Mouse (Mus musculus) erythroblast, adult 5-6 weeks (primary cell): ENCODE results near the gene Slc38a3. TPM values are rescaled to one million over a fixed set of nuclear protein-coding genes. Genes with fewer than 3 reads are reported as not detected.

ENCODE experiments used
- ATAC-seq: replicated peaks from 2 replicates; pipeline ENCODE4 v1.8.0; 2016; ENCODE audit warnings: moderate number of reproducible peaks, mild to moderate bottlenecking, moderate TSS enrichment, inconsistent platforms; ENCODE audit not compliant: poor library complexity, low FRiP score, severe bottlenecking
- total RNA-seq, 2 experiments: library from RNA; stranded (forward) in 1 of 2; stranded (reverse) in 1 of 2; fragments of 150-400 nt in 1 of 2; fragments of 200-764, 138-1000 nt in 1 of 2; gene quantifications; 2 replicates each; pipeline versions ENCODE4 v1.2.3 to v1.2.4; 2015 to 2017; ENCODE audit warnings: low replicate concordance in 2 of 2

Slc38a3 gene
- total RNA-seq (2015; ENCODE audit: low replicate concordance) (not detected in 2 replicates), total RNA-seq (2017; ENCODE audit: low replicate concordance) (not detected in 2 replicates)

DNA sequence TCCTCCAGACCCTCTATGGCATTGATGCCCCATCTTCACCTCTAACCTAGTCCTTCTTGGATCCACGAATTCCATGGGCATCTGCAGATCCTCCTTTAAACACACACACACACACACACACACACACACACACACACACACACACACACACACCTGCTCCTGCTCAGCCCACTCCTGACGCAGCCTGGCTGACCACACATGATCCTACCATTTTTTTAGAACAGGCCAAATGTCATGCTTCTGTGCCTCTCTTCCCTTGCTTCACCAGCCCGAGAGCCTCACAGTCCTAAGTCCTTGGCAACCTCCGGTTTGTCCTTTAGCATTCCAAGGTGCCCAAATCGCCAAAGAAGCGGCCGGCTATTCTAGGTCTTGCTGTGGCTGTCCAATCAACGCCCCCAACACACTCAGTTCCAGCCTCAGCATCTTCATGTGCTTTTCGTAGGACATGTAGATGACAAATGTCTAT lies at the start of gene Slc38a3:
Gene Slc38a3, minus strand, starts transcription at position 51 of the 466 bp plus-strand sequence.
- no peak for ATAC-seq

DNA sequence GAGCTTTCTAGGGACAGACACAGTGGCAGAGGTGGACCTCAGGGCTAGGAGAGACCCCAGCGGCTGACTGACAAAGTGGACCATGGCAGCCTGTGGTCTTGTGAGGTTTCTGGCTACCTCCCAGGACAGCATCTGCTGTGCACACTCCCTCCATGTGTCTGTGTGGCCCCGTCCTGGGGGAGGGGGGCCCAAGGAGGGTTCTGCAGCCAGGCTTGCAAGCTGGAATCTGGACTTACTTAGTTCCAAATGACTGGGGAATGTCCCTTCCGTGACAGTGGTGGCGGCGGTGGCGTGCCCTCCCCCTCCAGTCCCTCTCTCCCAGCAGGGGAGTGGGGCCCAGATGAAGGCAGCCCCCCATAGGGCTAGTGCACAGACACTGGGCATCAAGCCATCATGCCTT lies 47.6 kb upstream of the Slc38a3 start:
- ATAC-seq = no peak

DNA sequence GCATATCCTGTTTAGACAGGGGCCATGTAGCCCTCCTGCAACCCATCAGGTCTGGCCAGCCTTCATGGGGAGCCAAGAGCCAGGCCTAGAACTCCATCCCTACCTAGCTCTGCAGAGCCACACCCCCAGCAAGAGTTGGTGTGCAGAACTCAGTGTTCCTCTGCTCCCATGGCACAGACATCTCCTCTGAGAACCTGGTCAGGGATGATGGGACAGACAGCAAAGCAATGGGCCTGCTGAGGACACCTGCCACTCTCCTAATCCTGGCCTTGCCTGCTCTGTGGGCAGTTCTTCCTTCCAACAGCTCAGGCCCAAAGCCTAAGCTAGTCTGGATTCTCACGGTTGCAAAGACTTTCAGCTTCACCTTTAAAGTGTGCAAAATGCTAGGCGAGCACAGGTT lies 46.3 kb upstream of the Slc38a3 start:
- ATAC-seq = no peak

DNA sequence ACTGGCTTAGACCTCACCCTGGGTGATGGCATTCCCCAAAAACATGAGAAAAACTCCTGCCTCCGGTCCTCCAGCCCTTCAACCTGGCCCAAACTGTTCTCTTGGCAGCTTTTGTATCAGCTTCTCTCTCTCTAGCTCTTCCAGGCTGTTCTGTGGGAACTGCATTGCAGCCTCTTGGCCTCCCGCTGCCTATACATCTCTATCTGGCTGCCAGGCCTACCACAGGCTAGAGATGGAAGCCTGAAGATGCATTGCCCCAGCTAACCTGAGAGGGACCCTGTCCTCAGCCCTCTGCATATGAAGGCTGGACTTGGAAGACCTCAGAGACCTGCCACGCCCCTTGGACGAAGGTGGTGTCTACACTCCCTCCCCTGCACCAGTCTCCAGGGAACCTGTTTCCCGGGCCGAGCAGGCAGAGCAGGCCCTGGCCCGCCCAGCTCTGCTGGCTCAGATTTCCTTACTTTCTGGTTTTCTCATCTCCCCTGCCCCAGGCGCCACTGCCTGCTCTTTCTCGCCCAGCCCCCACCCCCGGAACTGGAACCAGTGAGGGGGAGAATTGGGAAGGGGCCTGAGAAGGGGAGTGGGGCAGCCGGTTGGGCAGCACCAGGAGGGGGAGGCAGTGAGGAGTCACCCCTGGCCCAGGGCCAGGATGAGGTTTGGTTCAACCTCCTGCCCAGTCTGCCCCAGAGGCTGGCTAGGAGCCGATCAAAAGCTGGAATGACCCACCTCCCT lies 45.1 kb upstream of the Slc38a3 start:
- ATAC-seq = no peak

DNA sequence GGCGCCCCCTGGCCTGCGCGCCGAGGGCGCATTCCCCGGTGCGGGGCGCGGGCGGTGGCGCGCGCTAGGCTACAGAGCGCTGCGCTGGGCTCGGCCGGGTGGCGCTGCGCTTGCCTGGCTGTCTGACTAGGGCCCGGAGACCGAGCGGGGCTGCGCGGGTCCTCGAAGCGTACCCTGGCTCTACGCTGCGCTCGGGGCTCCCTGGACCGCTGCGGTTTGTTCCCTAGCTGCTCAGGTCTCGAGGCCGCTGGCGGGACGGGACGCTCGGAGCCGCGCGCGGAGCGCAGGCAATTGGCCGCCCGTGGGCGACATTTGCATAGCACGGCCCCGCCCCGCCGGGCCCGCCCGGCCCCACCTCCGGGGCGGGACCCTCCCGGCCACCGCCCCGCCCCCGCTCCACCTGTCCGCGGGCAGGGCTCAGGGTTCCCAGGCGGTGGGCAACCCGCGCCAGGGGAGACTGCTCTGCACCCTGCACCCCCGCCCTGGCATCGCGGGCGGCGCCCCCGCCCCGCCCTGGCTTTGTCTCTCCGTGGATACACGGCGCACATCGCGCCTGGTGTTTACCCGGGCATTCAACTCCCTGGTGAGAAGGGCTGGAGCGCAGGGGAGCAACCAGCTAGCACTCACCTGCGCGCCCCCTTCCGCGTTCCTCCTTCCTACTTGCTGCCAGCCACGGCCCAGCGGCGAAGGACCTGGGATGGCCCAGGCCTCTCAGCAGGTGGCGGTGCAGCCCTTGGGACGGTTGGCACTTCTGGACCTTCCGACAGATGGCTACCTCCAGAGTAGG lies 40.6 kb upstream of the Slc38a3 start, which contains the start of gene Sema3f:
Gene Sema3f, minus strand, starts transcription at position 779 of the 787 bp plus-strand sequence.
- peak; percentile 41 for ATAC-seq

DNA sequence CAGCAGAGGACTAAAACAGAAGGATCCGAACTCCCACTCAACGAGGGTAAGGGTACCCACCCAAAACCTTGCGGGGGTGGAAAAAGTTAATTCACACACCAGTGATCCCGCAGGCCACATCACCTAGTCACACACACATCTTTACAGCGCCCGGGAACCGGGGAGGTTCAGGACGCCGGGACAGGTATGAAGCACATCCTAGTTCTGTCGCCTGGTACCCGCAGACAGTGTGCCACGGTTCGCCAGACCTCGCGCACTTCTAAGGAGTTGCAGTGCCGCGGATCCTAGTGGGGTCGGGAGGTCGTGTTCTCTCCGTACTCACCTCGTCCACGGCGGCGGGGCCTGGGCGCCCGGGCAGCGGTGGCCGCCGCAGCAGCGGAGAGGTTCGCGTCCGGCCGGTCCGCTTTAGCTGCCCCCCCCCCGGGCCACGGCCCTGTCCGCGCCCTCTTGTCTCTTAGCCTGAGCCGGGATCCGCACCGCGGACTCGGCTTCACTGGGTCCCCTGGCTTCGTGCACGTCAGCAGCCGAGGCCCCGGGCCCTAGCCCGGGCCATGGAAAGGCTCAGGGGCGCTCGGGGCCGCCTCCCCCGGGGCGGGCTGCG lies 39.9 kb upstream of the Slc38a3 start:
- no peak for ATAC-seq

DNA sequence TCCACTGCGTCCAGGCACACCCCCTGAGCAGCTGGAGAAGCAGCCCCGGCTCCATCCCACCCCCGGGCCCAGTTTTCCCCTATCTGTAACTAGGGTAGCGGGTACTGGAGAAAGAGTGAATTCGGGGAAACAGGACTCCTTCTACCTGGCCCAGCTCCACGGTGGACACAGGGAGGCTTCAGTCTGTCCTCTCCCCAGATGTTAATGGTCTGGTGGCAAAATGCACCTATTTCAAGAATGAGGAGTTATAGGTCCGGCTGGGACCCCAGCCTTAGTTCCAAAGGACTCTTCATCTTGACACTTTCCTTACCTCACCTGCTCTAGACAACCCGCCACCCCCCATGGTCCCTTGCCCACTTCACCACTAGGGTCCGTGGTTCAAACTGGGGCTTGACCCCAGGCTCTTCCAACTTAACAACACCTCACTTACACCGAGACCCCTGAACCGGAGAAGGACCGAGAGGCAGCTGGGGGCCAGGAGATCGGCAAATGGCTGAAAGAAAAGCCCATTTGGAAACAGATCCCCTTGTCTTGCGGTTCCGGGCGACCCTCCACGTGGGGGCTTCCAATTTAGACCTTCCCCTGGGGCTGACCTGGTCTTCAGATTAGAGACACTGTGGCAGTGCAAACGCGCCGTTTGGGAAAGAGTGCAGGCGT lies 39.2 kb upstream of the Slc38a3 start:
- ATAC-seq = no peak

DNA sequence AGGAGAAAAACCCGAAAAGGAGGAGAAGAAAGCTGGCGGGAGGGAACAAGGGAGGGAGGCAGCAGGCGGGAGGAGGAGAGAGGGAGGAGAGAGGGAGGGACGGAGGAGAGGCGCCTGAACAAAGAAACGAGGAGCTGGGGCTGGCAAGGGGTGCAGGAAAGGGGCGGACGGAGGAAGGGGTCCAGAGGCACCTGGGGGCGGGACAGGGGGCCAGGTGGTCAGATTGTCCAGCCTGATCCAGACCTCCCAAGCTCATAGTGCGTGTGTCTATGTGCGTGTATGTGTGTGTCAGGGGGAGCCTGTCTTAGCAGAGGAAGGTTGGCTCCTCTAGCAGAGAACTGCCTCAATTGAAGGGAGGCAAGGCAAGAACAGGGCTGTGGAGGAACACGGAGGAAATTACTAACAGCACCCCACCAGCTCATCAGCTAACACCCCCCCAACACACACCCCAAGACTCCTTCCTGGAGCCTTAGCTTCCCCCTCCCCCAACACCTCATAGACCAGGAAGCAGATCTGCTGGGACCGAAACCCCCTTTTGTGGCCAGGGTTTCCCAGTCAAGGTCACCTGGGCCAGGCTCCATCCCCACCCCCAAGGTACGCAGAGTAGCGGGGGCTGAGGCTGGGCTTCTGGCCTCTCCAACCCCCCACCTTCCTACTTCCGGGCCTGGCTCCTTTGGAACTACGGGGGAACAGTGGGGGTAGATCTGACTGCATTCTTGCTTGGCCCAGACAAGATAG lies 38.5 kb upstream of the Slc38a3 start:
- ATAC-seq = no peak

DNA sequence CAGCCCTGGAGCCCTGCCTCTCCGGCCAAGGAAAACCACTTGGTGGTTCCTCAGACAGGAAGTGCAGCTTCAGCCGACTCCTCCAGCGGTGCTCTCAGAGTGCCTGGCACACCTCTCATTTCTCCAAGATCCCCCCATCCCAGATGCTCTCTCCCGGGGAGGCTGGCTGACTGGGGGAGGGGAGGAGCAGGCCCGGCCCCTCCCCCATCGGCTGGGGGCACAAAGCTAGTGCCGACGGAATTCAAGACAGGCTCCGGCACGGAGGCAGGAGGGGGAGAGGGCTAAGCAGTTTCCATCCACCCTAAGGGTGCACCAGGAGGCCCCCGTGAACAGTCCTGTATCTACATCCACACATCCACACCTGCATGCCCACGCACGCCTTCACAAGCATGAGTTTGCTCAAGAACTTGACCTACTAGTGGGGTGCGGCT lies 37.5 kb upstream of the Slc38a3 start:
- no peak for ATAC-seq

DNA sequence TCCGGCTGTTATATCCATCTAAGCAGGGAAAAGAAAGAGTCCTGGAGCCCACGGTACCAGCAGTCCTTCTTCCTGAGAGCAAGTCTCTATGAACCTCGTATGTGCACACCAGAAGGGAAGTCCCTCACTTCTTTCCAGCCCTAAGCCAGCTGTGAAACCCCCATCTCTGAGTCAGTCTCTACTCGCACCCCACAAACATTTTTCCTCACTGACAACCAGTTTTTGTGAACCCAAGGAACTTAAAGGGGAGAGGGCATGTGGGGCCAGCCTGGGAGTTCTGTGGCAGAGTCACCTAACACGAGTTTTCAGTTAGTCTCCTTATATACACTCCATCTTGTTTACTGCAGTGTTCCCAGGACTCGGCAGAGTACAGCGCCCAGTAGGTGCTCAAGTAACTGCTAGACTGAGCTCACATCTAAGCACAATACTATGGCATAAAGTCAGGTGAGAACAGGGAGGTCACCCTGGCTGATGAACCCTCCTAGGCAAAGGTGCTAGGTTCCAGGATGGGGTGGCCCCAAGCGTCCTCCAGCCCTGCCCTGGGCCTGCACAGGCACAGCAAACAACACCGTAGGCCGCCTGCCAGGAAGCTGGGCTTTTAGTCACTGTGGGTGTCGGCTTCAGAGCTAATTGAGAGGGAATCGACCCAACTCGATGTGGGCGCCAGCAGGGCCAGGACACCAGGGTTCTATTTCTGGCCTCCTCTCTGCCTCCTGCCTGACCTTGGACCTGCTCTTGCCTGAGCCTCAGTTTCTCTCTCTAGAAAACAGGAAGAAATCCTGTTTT lies 34.2 kb upstream of the Slc38a3 start:
- no peak for ATAC-seq

DNA sequence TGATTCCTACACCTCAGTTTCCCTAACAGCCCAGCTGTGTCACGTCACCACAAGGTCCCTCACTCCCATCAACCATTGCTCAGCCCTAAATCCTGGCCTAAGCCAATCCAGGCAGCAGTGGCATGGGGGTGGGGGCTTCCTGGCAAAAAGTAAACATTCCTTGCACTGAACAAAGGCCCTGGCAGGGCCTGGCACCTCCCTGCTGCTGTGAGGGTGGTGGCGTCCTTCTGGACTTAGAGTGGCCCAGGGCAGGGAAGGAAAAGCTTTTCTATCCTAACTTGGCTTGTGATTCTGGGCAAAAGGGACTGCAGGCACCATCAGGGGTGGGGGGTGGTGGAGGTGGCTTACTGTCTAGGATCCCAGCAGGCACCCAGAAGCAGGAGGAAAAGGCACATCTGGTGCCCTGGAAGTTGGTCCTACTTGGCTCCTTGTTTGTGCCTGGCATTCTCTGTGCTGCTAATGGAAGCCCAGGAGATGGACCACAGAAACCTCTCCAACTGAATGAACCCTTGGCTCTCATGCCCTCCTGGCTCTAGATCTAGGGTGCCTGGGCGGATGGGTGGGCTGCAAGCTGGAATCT lies 33.4 kb upstream of the Slc38a3 start:
- no peak for ATAC-seq

DNA sequence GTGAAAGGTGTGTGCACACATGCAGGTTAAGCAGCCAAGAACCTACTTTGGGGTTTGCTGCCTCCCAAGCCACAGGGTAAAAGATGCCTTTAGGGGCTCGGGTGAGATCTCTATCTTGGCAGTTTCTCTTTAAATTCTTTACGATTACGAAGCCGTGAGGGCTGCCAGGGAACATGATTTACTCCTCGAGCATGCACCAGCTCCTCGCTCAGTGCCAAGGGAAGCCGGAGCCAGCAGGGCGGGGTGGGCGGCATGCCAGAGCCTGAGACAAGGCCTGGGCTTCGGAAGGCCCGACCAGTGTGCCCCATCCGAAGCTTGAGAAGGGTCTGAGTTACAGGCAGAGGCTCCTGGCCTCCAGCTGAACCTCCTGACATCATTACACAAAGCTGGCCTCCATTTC lies 32.3 kb upstream of the Slc38a3 start:
- no peak for ATAC-seq

DNA sequence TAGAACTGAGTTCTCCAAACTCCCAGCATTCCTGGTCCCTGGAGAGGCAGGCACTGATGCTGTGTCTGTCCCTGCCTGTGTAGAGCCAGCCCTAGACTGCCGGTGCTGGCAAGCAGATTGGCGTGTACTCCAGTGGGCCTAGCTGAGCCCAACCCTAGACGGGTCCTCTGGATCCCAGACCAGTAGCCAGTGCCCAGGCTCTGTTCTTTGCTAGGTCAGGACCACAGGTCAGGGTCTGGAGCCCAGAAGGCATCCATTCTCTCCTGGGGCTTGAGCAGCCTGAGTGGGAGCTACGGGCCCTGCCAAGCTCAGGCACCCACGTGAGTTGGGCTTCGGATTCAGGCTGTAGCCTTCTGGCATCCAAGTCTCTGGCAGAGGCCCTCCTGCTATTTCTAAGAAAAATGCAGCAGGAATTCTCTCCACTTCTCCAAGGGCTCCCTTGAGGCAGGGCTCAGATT lies 30.8 kb upstream of the Slc38a3 start:
- ATAC-seq = no peak

DNA sequence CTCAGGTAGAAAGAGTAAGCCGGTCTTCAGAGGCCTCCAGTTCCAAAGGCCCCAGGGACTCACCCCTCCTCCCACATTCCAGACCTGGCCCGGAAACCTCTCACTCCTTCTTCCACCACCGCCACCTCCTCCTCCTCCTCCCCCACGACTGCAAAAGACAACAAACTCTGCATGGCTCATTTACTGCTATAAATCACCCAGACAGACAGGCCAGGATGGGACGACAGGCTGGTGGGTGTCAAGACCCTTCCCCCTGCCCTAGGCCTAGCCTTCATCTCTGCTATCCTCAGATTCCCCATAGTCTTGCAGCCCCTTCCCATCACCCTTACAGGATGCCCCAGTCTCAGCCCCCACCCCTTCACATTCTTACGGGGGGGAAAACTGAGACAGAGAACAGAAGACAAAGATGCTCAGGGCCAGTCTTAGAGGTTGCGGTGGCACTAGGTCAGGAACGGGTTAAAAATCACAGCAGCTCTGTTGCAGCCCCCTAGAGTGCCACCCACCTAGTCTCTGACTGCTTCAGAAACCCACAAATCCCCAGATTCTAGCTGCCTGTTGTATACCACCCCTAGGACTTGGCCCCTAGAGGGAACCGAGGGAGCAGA lies 30.1 kb upstream of the Slc38a3 start:
- ATAC-seq = no peak

DNA sequence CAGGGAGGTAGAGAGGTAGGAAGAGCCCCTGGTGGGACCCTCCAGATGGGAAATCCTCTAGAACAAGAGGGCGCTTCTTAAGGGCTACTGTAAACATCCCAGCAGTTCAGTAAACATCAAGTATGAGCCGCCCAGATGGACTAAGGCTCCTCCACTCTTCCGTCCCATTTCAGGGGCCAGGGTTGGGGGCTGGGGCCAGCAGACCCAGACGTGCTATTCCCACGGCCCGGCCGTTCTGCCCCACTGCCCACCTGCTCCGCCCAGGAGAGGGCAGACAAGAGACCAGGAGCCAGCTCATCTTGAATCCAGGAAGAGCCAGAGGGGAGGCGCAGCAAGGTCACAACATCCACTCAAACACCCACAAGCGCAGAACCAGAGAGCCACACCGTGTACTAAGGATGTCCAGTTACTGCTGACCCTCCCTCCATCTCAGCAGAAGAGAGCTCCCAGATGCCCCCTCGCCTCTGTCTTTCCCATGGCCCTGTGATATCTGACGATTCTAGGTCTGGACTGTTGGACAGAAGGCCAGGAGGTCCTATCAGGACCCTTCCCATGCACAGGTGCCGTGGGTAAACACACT lies 29.4 kb upstream of the Slc38a3 start:
- ATAC-seq = no peak

DNA sequence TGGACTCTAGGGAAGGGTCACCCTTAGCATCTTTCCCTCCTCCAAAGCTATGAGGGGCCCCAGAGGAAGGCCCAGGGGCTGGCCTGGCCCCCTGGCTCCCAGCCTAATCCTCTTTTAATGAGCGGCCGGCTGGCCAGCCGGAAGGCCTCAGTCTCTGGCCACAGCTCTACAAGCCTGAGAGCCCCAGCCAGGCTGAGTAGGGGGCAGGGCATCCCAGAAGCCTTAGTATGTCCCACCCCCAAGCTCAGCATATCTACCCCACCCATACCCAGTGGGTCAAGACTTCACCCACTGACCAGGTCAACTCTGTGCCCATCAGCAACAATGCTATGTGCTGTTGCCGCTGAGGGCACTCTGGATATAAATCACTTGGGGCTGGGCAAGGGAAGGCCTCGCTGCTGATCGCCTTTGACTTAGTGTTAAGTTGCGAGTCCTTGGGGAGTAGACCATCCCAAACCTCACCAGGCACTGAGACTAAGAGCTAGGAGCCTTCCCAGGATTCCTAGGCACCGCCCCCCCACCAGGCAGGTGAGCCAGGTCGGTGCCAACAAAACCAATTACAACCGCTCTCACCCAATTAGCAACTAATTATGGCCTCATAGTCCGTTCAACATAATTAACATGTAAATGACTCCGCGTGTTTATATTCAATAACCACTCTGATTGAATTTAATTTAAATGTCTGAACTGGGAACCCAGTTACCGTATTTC lies 28.6 kb upstream of the Slc38a3 start:
- no peak for ATAC-seq
